Mouse (Mus musculus) ovary, postnatal 10 days (tissue): ENCODE measurements around the gene Hcfc1.

Source experiments
- DNase-seq: peaks from one replicate; pipeline ENCODE4 v3.0.0; 2022; ENCODE audit warnings: low spot score

Hcfc1 gene

DNA sequence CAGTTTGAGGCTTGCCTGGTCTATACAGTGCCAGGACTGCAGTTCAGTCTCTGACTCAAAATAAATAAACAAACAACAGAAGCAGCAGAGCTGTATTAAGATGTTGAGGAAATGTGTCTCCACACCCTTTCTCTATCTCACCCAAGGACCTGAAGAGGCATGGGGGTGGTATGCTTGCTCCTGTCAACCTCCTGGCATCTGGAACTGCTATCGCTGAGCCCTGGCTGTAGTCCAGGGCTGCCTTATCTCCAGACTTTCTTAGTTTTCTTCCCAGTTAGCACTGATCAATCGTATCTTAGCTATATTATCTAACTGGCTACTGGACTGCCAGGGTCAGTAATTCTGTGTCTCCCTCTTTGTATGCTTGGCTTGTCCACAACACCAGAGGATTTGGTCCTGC, 24.3 kb downstream of the Hcfc1 start:
- DNase-seq: no peak

DNA sequence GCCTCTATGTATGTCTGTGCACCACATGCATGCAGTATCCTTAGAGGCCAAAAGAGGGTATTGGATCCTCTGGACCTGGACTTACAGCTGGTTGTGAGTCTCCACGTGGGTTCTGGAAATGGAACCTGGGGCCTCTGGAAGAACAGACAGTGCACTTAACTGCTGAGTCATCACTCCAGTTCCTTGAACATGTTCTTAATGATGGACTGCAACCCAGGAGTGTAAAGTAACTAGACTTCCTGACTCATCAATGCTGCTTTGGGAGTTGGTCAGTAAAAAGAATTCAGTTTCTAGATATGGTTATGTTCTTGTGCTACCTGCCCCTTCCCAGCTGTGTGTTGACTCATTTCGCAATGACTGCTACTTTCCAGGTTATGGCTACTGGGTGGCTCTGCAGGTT, 34.3 kb downstream of the Hcfc1 start:
- DNase-seq: no peak

DNA sequence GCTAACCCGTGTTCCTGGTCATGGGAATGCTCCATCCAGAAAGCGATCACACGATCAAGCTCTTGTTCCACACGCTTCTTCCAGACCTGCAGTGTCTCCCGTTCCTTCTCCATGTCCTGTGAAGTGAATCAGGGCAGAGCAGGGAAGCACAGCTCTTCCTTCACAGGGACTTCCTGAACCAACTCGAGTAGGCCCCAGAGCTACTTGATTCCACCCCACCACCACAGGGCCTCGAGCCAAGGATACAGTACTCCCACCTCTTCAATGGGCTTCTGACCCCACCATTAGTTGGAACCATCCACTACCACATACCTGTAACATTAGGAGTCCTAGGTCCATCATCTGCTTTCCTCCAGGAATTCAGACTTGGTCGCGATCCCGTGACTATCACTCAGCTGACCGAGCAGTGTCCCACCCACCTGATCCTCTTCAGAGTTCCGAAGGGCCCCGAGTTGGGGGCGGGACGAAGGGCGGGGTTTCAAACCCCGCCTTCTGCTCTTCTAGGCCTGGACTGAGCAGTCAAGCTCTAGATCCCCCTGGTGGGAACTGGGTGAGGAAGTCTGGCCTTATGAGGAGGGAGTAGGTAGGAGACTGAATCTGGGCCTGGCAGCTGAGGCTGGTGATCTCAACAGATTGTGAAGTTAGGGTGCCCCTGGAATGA, 35.6 kb downstream of the Hcfc1 start, which contains the start of gene Renbp:
TSS of gene Renbp (minus strand) at position 449 of the 661 bp plus-strand sequence.
- no peak for DNase-seq

DNA sequence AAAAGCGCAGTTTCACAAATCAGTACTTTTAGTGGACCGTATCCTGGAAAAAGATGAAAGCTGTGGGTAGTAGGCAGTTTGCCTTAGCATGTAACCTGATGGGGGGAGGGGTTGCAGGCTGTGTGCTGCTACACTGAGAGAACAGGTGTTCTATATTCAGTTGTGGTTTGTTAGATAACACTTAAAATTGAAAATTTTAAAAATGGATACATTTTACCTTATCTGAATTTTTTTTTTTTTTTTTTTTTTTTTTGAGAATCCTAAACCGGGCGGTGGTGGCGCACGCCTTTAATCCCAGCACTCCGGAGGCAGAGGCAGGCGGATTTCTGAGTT, 43.6 kb downstream of the Hcfc1 start:
- DNase-seq: no peak

DNA sequence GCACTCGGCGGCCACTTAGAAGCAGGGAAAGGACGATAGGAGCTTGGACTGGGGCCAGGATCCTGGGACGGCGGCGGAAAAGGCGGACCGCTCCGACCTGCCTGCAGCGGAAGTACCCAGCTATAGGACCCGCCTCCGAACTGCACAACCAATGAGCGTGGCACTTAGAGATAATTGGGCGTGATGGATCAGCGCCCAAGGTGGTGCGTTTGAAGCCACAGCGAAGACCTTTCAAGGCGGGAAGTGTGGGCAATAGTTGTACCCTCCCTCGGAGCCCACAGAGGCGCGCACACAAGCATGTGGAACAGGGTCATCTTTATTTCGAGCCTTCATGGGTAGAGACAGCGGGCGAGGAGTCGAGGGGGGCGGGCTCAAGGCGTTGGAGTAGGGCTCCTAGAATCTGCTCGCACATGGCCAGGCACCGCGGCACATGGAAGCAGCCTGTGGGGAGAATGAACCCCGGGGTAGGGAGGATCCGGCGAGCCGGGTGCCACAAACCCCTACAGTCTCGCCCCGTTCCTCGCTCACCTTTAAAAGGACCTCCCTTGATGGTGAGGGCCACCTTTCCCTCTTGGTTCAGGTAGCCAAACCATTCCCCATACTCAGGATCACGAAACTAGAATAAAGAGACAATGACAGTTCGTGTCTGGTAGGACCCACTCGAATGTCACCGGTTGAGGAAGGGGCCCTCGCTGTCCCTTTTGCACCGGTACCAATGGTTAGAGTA, 44.2 kb downstream of the Hcfc1 start, which contains the start of the genes Arhgap4 and Naa10:
TSS of gene Arhgap4 (minus strand) at position 48 of the 727 bp plus-strand sequence.
TSS of gene Naa10 (minus strand) at position 122 of the 727 bp plus-strand sequence.
- no peak for DNase-seq

DNA sequence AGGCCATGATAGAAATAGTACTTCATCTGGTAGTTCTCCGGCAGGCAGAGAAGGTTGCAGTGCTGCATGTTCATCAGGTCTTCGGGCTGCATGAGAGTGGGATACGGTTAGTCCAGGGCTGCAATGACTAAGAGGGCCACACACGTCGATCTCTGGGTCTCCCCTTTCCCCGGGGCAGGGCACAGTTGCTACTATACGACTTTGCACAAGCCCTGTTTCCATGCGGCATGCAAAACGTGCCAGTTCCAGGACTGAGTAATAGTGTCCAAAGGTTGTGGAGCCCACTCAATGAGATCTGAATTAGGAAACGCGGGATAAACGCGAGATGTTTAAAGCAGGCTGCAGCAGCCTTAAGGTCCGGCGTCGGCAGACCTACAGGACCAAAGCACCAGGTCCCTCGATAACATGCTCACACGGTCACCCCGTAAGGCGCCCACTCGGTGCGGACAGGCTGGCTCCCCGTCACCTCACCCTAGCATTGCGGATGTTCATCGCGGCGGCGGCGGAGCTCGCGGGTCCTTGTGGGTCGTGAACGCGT, 44.8 kb downstream of the Hcfc1 start:
- DNase-seq: peak; percentile 48

DNA sequence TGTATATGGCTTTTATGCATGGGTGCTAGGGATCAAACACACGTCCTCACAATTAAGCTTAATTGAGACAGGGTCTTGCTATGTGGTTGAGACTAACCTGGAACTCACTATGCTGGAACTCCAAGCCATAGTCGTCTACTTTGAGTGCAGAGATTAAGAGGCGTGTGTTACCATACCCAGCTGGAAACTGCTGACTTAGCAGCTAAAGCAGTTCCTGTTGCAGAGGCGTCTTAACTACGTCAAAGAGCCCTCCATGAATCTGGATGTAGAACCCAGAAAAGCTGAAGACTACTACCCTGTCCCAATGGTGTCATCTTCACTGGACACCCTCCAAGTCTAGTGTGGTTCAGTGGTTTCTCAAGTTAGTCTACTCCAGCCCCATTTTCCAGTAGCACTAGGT, 47.5 kb downstream of the Hcfc1 start:
- DNase-seq: no peak

DNA sequence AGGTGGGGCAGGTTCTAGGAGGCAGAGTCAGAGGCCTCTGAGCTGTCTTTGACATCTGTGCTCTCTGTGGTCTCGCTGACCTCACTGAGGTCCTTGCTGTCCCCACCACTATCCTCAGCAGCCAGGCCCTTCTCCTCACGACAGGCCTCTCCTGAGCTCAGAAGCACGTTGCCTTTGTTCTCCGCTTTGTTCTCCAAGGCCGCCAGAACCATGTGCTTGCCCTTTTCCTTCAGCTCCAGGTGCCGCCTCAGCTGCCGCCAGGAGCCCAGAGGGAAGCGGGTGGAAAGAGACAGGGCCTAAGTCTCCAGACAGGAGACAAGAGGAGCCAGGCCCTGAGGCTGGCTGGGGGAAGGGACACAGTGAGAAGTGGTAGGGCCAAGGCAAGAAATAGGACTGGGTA, 49.2 kb downstream of the Hcfc1 start:
- no peak for DNase-seq

DNA sequence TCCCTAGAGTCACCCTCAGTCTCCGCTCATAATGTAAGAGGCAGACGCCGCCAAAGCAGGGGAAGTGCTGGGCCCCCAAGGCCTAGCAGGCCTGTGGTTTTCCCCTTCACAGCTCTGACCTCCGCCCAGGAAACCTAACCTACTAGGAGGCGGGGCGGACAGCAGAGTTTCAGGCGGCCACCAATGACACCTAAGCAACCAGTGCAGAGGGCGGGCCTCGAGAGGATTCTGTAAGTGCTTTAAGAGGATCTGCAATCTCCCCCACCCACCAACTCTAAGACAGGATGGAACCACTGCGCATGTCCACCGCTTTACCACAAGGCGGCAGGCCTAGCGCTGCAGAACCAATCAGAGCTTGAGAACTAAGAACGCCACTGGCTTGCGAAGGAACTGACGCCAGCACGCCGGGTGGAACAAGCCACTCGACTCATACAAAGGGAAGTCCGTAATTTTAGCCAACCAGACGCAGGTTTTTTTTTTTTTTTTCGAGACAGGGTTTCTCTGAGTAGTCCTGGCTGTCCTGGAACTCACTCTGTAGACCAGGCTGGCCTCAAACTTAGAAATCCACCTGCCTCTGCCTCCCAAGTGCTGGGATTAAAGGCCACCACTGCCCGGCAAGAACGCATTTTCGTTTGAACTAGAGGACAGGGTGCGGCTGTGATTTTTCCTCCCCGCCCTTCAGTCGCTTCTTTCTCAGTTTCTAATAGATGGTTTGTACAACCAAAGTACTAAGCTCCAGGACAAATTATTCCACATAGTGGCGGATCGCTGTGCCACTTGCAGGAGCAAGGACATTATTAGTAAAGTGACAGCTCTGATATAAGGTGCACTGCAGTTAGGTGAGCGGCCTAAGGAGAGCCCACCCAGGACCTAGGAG, 51.1 kb downstream of the Hcfc1 start:
- no peak for DNase-seq

DNA sequence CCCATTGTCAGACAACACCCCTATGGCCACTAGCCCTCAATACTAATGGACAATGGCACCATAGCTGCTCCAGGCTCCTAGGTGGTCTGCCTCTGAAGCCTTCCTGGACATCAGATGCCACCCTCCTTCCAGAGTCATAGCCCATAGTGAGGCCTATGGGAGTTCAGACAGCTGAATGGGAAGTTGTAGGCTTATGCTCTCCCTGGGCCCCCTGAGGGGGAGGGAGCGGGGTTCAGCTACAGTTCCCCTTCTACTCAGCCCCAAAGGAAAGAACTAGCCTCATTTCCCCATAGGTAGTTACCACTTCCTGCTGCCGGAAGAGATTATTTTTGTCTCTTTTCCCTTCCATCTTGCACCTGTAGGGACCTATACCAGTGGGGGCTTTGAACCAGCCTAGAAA, 54.6 kb downstream of the Hcfc1 start:
- DNase-seq: no peak

DNA sequence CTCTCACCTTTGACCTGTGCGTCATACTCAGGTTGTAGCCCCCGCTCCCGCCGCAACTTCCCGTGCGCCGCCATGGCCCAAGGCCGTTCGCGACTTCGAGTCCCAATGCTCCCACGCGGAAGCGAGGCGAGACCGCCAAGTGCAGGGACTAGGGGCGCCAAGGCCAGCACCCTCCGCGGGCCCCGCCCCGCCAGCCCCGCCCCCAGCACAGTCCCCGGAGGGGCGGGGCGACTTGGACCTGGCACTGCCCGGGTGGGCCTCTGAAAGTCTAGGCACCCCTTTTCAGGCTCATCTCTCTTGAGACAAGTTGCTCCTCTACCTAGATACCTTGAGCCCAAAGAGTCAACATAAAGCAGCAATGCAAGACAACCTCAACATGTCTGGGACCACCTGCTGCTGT, 55.0 kb downstream of the Hcfc1 start:
- no peak for DNase-seq

DNA sequence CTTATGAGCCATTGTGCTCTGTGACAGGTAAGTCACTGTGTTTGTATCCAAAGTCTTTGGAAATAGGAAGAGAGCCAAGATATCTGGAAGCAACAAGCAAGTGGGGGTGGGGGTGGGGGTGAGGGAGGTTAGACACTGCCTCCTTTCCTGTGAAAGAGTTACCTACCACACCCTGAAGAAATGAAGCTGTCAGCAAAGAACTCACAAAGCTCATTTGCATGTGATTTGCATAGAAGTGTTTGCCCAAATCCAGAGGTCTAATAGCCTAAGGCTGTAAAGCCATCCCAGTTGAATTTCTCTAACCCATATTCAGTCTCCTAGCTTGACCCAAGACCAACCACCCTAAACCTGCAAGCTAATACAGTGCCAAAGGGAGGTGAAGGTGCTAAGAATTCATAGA, 55.7 kb downstream of the Hcfc1 start:
- no peak for DNase-seq

DNA sequence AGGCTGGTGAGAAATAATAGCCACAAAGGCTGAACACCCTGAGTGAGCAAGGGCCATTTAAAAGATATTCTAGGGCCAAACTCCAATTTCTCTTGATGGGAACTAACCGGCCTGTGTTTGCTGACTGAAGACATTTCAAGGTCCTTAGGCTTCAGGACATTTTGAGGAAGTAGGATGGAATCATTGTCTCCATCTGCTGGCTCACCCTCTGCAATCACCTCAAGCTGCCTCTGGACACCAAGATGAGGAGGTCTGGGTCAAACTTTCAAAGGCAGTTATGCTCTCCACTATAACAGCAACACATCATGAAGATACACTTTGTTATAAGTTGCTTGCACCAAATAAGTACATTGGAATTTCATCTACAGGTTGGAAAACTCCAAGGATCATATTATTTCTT, 56.1 kb downstream of the Hcfc1 start:
- DNase-seq: no peak

DNA sequence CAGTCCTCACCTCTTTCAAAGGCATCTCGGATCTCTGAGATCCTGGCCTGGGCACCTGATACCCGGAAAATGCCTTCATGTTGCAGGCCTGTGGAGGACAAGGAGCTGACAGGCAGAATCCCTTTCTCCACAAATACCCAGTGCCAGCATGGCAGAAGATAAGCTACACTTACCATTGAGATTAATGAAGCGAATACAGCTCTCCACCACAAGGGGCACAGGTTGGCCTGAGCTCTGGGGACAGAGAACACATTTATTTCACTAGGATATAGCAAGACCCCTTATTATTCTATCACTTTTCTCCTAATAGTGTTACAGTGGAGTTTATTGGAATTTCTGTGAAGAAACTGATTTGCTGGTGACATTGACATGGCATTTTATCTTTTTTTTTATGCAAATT, 68.2 kb downstream of the Hcfc1 start:
- DNase-seq: no peak

DNA sequence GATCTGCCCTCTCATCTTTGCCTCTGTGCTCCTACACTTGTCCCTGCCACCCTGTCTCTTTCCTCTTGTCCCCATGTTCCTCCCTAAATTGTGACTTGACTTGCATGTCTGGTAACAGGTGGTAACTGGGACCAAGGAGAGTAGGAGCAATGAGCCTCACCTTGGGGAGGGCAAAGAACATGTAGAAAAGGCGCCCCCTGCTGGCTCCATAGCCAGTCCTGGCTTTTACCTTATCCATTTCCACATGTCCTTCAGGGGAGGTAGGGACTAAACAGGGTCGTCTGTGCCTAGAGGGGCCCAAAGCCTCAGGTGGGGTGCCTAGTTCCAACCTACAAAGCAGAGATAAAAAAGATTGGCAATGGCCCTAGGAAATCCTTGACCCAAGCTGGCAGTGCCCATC, 70.4 kb downstream of the Hcfc1 start, which contains the start of gene L1cam:
TSS of gene L1cam (minus strand) at position 387 of the 400 bp plus-strand sequence.
- DNase-seq: no peak

DNA sequence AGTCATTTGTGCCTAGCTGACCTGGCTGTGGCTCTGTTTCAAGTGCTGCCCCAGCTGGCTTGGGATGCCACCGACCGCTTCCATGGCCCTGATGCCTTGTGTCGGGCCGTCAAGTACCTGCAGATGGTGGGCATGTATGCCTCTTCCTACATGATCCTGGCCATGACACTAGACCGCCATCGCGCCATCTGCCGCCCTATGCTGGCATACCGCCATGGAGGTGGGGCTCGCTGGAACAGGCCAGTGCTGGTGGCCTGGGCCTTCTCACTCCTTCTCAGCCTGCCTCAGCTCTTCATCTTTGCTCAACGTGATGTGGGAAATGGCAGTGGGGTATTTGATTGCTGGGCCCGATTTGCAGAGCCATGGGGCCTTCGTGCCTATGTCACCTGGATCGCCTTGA, 73.3 kb downstream of the Hcfc1 start:
- no peak for DNase-seq
